Mouse (Mus musculus) E14TG2a.4 (cell line): ENCODE data around the gene Tmem205.

ENCODE experiments used
- CTCF ChIP-seq: conservative IDR thresholded peaks from 2 replicates; pipeline ENCODE4 v1.5.1; 2014; ENCODE audit warnings: low read length
- NANOG ChIP-seq: IDR thresholded peaks from 2 replicates; pipeline ENCODE4 v1.6.1; 2014; ENCODE audit warnings: borderline replicate concordance, low read length, mixed read lengths
- POU5F1 ChIP-seq: IDR thresholded peaks from 2 replicates; pipeline ENCODE4 v1.6.1; 2014; ENCODE audit warnings: low read length, borderline replicate concordance

DNA sequence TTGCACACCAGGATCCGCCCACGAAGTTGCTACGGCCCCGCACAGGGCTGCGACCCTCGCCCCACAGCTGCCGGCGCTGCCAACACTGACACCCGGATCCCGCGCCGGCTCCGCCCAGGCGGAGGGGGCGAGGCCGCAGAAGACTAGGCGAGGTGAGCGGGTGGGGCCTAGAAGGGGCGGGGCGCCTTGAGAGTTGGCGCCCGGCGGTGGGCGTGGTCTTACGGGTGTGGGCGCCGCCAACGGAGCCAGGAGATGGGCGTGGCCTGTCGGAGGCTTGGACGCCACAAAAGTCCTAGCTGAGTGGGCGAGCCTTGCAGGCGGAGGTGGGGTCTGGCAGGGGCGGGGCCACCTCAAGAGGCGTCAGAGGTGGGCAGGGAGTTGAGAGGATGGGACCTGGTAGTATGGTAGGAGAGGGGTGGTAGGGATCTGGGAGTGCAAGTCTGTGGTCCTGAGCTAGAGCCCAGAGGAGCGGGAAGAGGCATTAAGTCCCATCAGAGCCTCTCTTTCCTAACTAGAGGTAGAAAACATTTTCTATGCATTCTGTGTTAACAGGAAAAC, 9.2 kb downstream of the Tmem205 start, which contains the start of gene Rab3d:
- no peak for TF ChIP-seq CTCF
- TF ChIP-seq NANOG, result no peak
- no peak for TF ChIP-seq POU5F1
